Comparison of ENCODE assay signal across 11 mouse cellular contexts in the genomic region with DNA sequence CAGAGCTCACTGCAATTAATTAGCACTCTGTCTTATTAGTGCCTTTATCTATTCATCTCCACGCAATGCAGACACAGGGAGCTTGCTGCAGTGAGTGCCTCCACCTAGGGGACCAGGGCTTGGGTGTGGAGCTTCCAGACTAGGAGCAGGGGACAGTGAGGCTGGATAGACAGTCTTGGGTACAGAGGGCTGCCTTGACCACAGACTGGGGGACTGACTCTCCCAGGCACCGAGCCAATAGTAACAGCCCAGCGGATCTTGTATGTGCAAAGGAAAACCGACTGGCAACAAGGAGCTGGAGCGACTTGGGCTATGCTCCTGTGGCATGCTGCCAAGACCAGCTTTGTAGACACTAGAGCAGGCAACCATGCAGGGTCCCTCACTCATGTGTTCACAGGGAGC.
DNase-seq lines count a peak whose midpoint lies in the region; ATAC-seq and TF ChIP-seq lines count a peak whose summit lies in the region.
"Had no signal": no experiment of that assay in that cellular context is flagged by ENCODE, and none has a peak within 500 bp of the region (broad histone marks: within the 10 kb centered on the region; RNA-seq: fewer than 3 reads in every experiment).

No protein-coding gene starts in this region.

- no peaks in the 10 kb centered on the region for H3K4me1 ChIP-seq in kidney, embryonic 16.5 days (ENCODE audit: insufficient read depth, low read length)
- peaks cover 28% of the 10 kb centered on the region for H3K4me1 ChIP-seq in forebrain, embryonic 15.5 days
- H3K4me1 ChIP-seq in olfactory bulb, adult 2 months (ENCODE audit: control insufficient read depth, insufficient read depth, low read length) = peaks cover 28% of the 10 kb centered on the region
- H3K4me1 ChIP-seq: limb, embryonic 12.5 days had no signal

- H3K36me3 ChIP-seq in kidney, embryonic 16.5 days (ENCODE audit: insufficient read depth, low read length) = no peaks in the 10 kb centered on the region
- H3K36me3 ChIP-seq in forebrain, embryonic 15.5 days = no peaks in the 10 kb centered on the region
- H3K36me3 ChIP-seq: limb, embryonic 12.5 days; midbrain, embryonic 12.5 days had no signal

- no peaks in the 10 kb centered on the region for H3K9me3 ChIP-seq in kidney, embryonic 16.5 days (ENCODE audit: low read length)
- no peaks in the 10 kb centered on the region for H3K9me3 ChIP-seq in forebrain, embryonic 15.5 days
- H3K9me3 ChIP-seq: limb, embryonic 12.5 days; midbrain, embryonic 12.5 days had no signal

- no peak overlapping the region for H3K9ac ChIP-seq in kidney, embryonic 16.5 days (replicated peaks; ENCODE audit: low read length)
- no peak overlapping the region for H3K9ac ChIP-seq in forebrain, embryonic 15.5 days (replicated peaks)
- H3K9ac ChIP-seq: limb, embryonic 12.5 days; midbrain, embryonic 12.5 days had no signal

- H3K4me3 ChIP-seq in kidney, embryonic 16.5 days (ENCODE audit: low read length) = no peak overlapping the region
- no peak overlapping the region for H3K4me3 ChIP-seq in forebrain, embryonic 15.5 days
- no peak overlapping the region for H3K4me3 ChIP-seq in olfactory bulb, adult 2 months (ENCODE audit: insufficient read depth, low read depth, low read length)
- H3K4me3 ChIP-seq: limb, embryonic 12.5 days; midbrain, embryonic 12.5 days had no signal

- peak; percentile 14 for DNase-seq in kidney, postnatal 14 days
- peak; percentile 55 for DNase-seq in right cerebral cortex, postnatal 14 days
- DNase-seq in right cerebral cortex, postnatal 36 days (ENCODE audit: low spot score in 2 of 2) = no peak
- no peak for DNase-seq in spleen, postnatal 10 days (ENCODE audit: low spot score in 2 of 2)
- DNase-seq in layer of hippocampus, postnatal 25 days (ENCODE audit: extremely low spot score in 1 of 2, low spot score in 1 of 2) = no peak
- DNase-seq: heart, postnatal 10 days had no signal

- WGBS in kidney, embryonic 16.5 days = 50% methylated on average over 5 of the region's 5 CpGs
- WGBS in forebrain, embryonic 15.5 days = 9% methylated on average over 5 of the region's 5 CpGs
- WGBS in olfactory bulb, adult 2 months = 6% methylated on average over 5 of the region's 5 CpGs

- ATAC-seq in kidney, embryonic 16.5 days (ENCODE audit: low FRiP score, low TSS enrichment) = no peak
- peak; percentile 84 for ATAC-seq in forebrain, embryonic 15.5 days (replicated peaks)

- no peak overlapping the region for H3K4me2 ChIP-seq in kidney, embryonic 16.5 days (replicated peaks; ENCODE audit: low read depth, low read length)
- H3K4me2 ChIP-seq in forebrain, embryonic 15.5 days (replicated peaks) = 0 out of 2 replicates have a peak overlapping the region, but pooled peaks have one; percentile 4
- H3K4me2 ChIP-seq: limb, embryonic 12.5 days; midbrain, embryonic 12.5 days had no signal

- peaks cover 22% of the 10 kb centered on the region for H3K27me3 ChIP-seq in kidney, embryonic 16.5 days (ENCODE audit: insufficient read depth, low read length)
- H3K27me3 ChIP-seq in forebrain, embryonic 15.5 days = no peaks in the 10 kb centered on the region; the same call in 1 of the 2 replicates

- no peak overlapping the region for H3K27ac ChIP-seq in kidney, embryonic 16.5 days (ENCODE audit: low read length)
- peak overlapping the region; percentile 53 for H3K27ac ChIP-seq in forebrain, embryonic 15.5 days (replicated peaks)
- H3K27ac ChIP-seq in olfactory bulb, adult 2 months (ENCODE audit: insufficient read depth, low read depth, low read length) = peak overlapping the region; percentile 24; the same call in 1 of the 2 replicates
- H3K27ac ChIP-seq: limb, embryonic 12.5 days; midbrain, embryonic 12.5 days had no signal

- no peak for TF ChIP-seq POLR2A in olfactory bulb, adult 2 months (IDR thresholded peaks at IDR 0.05; ENCODE audit: insufficient read depth, low read depth, low read length)

- TF ChIP-seq CTCF in olfactory bulb, adult 2 months (IDR thresholded peaks at IDR 0.05; ENCODE audit: insufficient read depth, low read depth, low read length) = no peak

Comparison
In these comparisons a context has a peak if more than half of its experiments do, and no peak if none do; other contexts are left out.
1. DNase-seq: peak in kidney, postnatal 14 days (single experiment) and right cerebral cortex, postnatal 14 days (single experiment); none in right cerebral cortex, postnatal 36 days (0 of 2), spleen, postnatal 10 days (0 of 2) and layer of hippocampus, postnatal 25 days (0 of 2).